Mouse (Mus musculus) midbrain, embryonic 16.5 days (tissue): ENCODE results near the gene Slc26a5. TPM values are rescaled to one million over a fixed set of nuclear protein-coding genes. Genes with fewer than 3 reads are reported as not detected.

Experiments used
- ATAC-seq: fragments of 200-750 bp; cut with Nextera tagmentation; 2 replicates; pipeline ENCODE4 v1.8.0; 2017; ENCODE audit warnings: moderate TSS enrichment
- H3K27ac ChIP-seq: fragments of 300-500 bp; sonication (generic); 2 replicates; pipeline ENCODE4 v1.5.1; 2014; ENCODE audit warnings: mild to moderate bottlenecking, low read length, mixed read lengths
- H3K27me3 ChIP-seq: fragments of 300-500 bp; sonication (generic); 2 replicates; pipeline ENCODE4 v1.6.1; 2014; ENCODE audit warnings: low read depth, low read length, mixed read lengths; ENCODE audit not compliant: control insufficient read depth, insufficient read depth
- H3K36me3 ChIP-seq: fragments of 300-500 bp; sonication (generic); 2 replicates; pipeline ENCODE4 v1.6.1; 2014; ENCODE audit warnings: mild to moderate bottlenecking, low read length, moderate library complexity, mixed read lengths; ENCODE audit not compliant: control insufficient read depth, insufficient read depth
- H3K4me1 ChIP-seq: fragments of 300-500 bp; sonication (generic); 2 replicates; pipeline ENCODE4 v1.6.1; 2014; ENCODE audit warnings: mild to moderate bottlenecking, low read length, mixed read lengths; ENCODE audit not compliant: control insufficient read depth, insufficient read depth
- H3K4me2 ChIP-seq: fragments of 300-500 bp; sonication (generic); 2 replicates; pipeline ENCODE4 v1.6.1; 2014; ENCODE audit warnings: mild to moderate bottlenecking, low read length, mixed read lengths
- H3K4me3 ChIP-seq: fragments of 300-500 bp; sonication (generic); 2 replicates; pipeline ENCODE4 v1.5.1; 2014; ENCODE audit warnings: low read depth, mild to moderate bottlenecking, low read length, moderate library complexity, mixed read lengths
- H3K9ac ChIP-seq: fragments of 300-500 bp; sonication (generic); 2 replicates; pipeline ENCODE4 v1.6.1; 2014; ENCODE audit warnings: low read depth, low read length, mixed read lengths
- H3K9me3 ChIP-seq: fragments of 300-500 bp; sonication (generic); replicated peaks from 2 replicates; pipeline ENCODE4 v1.6.1; 2014; ENCODE audit warnings: mild to moderate bottlenecking, low read length, mixed read lengths; ENCODE audit not compliant: control insufficient read depth, poor library complexity, severe bottlenecking
- WGBS: fragments of 180-500 bp; shearing (Covaris S2); extraction: QIAGEN DNeasy Blood & Tissue Kit; methylation state at CpG from one replicate; pipeline ENCODE4 v1.1.7; 2014; 5-methylcytosine and 5-hydroxymethylcytosine counted together
- polyA plus RNA-seq: library from polyadenylated mRNA; unstranded; fragments of >200 nt; fragmentation: Nextera tagmentation; extraction: Ambion mirVana; gene quantifications from 2 replicates; pipeline ENCODE4 v1.2.1, GENCODE M21; 2015

Slc26a5 gene
- polyA plus RNA-seq, 1 experiment from 2014 or later = 0.34 TPM

- H3K9ac ChIP-seq = no peak overlapping the region
- no peaks in the 10 kb centered on the region for H3K27me3 ChIP-seq
- 92% methylated on average over 4 of the region's 4 CpGs for WGBS
- no peaks in the 10 kb centered on the region for H3K9me3 ChIP-seq
- no peak overlapping the region for H3K27ac ChIP-seq
- no peaks in the 10 kb centered on the region for H3K4me1 ChIP-seq
- H3K4me2 ChIP-seq = no peak overlapping the region
- H3K36me3 ChIP-seq = peaks cover 40% of the 10 kb centered on the region
- H3K4me3 ChIP-seq = no peak overlapping the region
- ATAC-seq = no peak
Observed at GRCm38 (mm10) chr5:21768506-21768905, 96.9 kb downstream of the Slc26a5 start.

Other genes starting within 250 kb of the Slc26a5 start
- 0.25 and 0.45 TPM in 2 replicates for gene Fbxl13, start 220.0 kb downstream of the Slc26a5 start, polyA plus RNA-seq
- 58.3 and 66.1 TPM in 2 replicates for gene Armc10, start 219.8 kb downstream of the Slc26a5 start, polyA plus RNA-seq
- 2.6 and 2.7 TPM in 2 replicates for gene Napepld, start 164.2 kb downstream of the Slc26a5 start, polyA plus RNA-seq
- 68.8 and 72.4 TPM in 2 replicates for gene Pmpcb, start 128.5 kb downstream of the Slc26a5 start, polyA plus RNA-seq
- gene Dnajc2, start 80.4 kb downstream of the Slc26a5 start, polyA plus RNA-seq = 67.6 and 71.6 TPM in 2 replicates
- gene Psmc2, start 80.3 kb downstream of the Slc26a5 start, polyA plus RNA-seq = 187 and 192 TPM in 2 replicates